Comparison of ENCODE assay signal across 9 mouse cellular contexts in the genomic region with DNA sequence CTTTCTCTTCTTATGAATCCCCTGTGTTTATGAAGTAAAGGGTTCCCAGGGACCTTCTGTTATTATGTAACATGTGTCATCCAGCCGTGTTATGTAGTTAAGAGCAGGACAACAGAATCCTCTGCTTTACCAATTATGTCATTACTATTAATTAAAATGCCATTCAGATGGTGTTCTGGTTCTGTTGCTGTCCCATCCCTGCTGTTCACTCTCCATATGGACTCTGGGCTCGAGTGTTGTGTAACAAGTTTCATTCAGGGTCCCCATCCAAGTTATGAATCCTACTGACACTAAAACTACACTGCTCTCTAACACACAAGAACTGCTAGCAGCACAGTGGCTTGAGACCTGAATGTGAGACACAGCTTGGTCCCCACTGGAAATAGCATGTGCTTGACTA.
DNase-seq lines count a peak whose midpoint lies in the region; ATAC-seq and TF ChIP-seq lines count a peak whose summit lies in the region.
"Had no signal": no experiment of that assay in that cellular context is flagged by ENCODE, and none has a peak within 500 bp of the region (broad histone marks: within the 10 kb centered on the region; RNA-seq: fewer than 3 reads in every experiment).

No protein-coding gene starts in this region.

- H3K4me3 ChIP-seq in lung, embryonic 14.5 days (ENCODE audit: low read depth, low read length), result no peak overlapping the region
- no peak overlapping the region for H3K4me3 ChIP-seq in forebrain, embryonic 15.5 days
- no peak overlapping the region; the same call in 1 of the 2 replicates for H3K4me3 ChIP-seq in intestine, embryonic 15.5 days (replicated peaks)
- H3K4me3 ChIP-seq in neural tube, embryonic 15.5 days (replicated peaks), result peak overlapping the region; percentile 77

- H3K36me3 ChIP-seq in lung, embryonic 14.5 days (ENCODE audit: insufficient read depth), result no peaks in the 10 kb centered on the region
- H3K36me3 ChIP-seq in forebrain, embryonic 15.5 days, result no peaks in the 10 kb centered on the region
- H3K36me3 ChIP-seq in intestine, embryonic 15.5 days, result no peaks in the 10 kb centered on the region
- H3K36me3 ChIP-seq in neural tube, embryonic 15.5 days, result no peaks in the 10 kb centered on the region

- peaks cover 6% of the 10 kb centered on the region; the same call in 1 of the 2 replicates for H3K4me1 ChIP-seq in lung, embryonic 14.5 days (ENCODE audit: insufficient read depth)
- peaks cover 22% of the 10 kb centered on the region for H3K4me1 ChIP-seq in forebrain, embryonic 15.5 days
- H3K4me1 ChIP-seq in intestine, embryonic 15.5 days (replicated peaks), result peaks cover 6% of the 10 kb centered on the region; the same call in 1 of the 2 replicates
- peaks cover 27% of the 10 kb centered on the region for H3K4me1 ChIP-seq in neural tube, embryonic 15.5 days

- H3K9me3 ChIP-seq in lung, embryonic 14.5 days (ENCODE audit: low read depth, low read length), result no peaks in the 10 kb centered on the region
- H3K9me3 ChIP-seq in forebrain, embryonic 15.5 days, result no peaks in the 10 kb centered on the region
- no peaks in the 10 kb centered on the region for H3K9me3 ChIP-seq in intestine, embryonic 15.5 days
- no peaks in the 10 kb centered on the region for H3K9me3 ChIP-seq in neural tube, embryonic 15.5 days (replicated peaks)

- ATAC-seq in lung, embryonic 14.5 days (ENCODE audit: insufficient read depth), result no peak
- no peak for ATAC-seq in forebrain, embryonic 15.5 days (replicated peaks)
- ATAC-seq in intestine, embryonic 15.5 days, result no peak
- ATAC-seq in neural tube, embryonic 15.5 days (ENCODE audit: low FRiP score), result no peak
- ATAC-seq in megakaryocyte-erythroid progenitor cell, adult 5-6 weeks (replicated peaks; ENCODE audit: low FRiP score, low TSS enrichment, poor library complexity, severe bottlenecking), result no peak

- no peak overlapping the region for H3K27ac ChIP-seq in lung, embryonic 14.5 days (ENCODE audit: low read depth)
- no peak overlapping the region for H3K27ac ChIP-seq in forebrain, embryonic 15.5 days (replicated peaks)
- H3K27ac ChIP-seq in intestine, embryonic 15.5 days, result no peak overlapping the region
- no peak overlapping the region; the same call in 1 of the 2 replicates for H3K27ac ChIP-seq in neural tube, embryonic 15.5 days (replicated peaks)

- 51% methylated on average over 2 of the region's 2 CpGs for WGBS in lung, embryonic 14.5 days
- 44% methylated on average over 2 of the region's 2 CpGs for WGBS in forebrain, embryonic 15.5 days
- 47% methylated on average over 2 of the region's 2 CpGs for WGBS in intestine, embryonic 15.5 days
- 53% methylated on average over 2 of the region's 2 CpGs for WGBS in neural tube, embryonic 15.5 days

- peak; percentile 11 for DNase-seq in lung, embryonic 14.5 days
- DNase-seq in lung, postnatal 25 days (ENCODE audit: low spot score), result no peak
- DNase-seq in cerebellum, adult 9-10 months, result no peak
- DNase-seq: adrenal gland, postnatal 14 days; liver had no signal

- peak overlapping the region; percentile 97 for H3K4me2 ChIP-seq in lung, embryonic 14.5 days
- 0 out of 2 replicates have a peak overlapping the region, but pooled peaks have one; percentile 99 for H3K4me2 ChIP-seq in forebrain, embryonic 15.5 days (replicated peaks)
- H3K4me2 ChIP-seq in intestine, embryonic 15.5 days (replicated peaks), result peak overlapping the region; percentile 45
- peak overlapping the region; percentile 92 for H3K4me2 ChIP-seq in neural tube, embryonic 15.5 days

- no peak for TF ChIP-seq CTCF in lung, embryonic 14.5 days (IDR thresholded peaks at IDR 0.05; ENCODE audit: low read depth)

- no peaks in the 10 kb centered on the region; the same call in 1 of the 2 replicates for H3K27me3 ChIP-seq in lung, embryonic 14.5 days (ENCODE audit: insufficient read depth, low read length)
- no peaks in the 10 kb centered on the region for H3K27me3 ChIP-seq in forebrain, embryonic 15.5 days
- H3K27me3 ChIP-seq in intestine, embryonic 15.5 days (replicated peaks), result peaks cover 11% of the 10 kb centered on the region
- no peaks in the 10 kb centered on the region for H3K27me3 ChIP-seq in neural tube, embryonic 15.5 days (replicated peaks)

- no peak overlapping the region for H3K9ac ChIP-seq in lung, embryonic 14.5 days
- H3K9ac ChIP-seq in forebrain, embryonic 15.5 days (replicated peaks), result no peak overlapping the region
- H3K9ac ChIP-seq in intestine, embryonic 15.5 days, result no peak overlapping the region
- peak overlapping the region; percentile 32; the same call in 1 of the 2 replicates for H3K9ac ChIP-seq in neural tube, embryonic 15.5 days (replicated peaks)

Comparison
In these comparisons a context has a peak if more than half of its experiments do, and no peak if none do; other contexts are left out.
1. H3K4me2 ChIP-seq: peak in every context shown above with its lines; median percentile 99 in forebrain, embryonic 15.5 days; 97 in lung, embryonic 14.5 days; 92 in neural tube, embryonic 15.5 days; 45 in intestine, embryonic 15.5 days.